Mouse (Mus musculus) liver, adult 2 months (tissue): ENCODE measurements at regions not wholly inside any gene's neighbourhood (a gene's known extent, or its start where the extent isn't known, plus 50 kb on each side); places are given as distances from the start of the nearest gene placed in this dataset.

Experiments used
- DNase-seq: peaks from one replicate; pipeline ENCODE4 v3.0.0-alpha.2; 2011; ENCODE audit warnings: low read depth, low spot score; ENCODE audit errors: extremely low read depth
- H3K27ac ChIP-seq: fragments of 200-500 bp; replicated peaks from 2 replicates; pipeline ENCODE4 v1.5.1; 2012; ENCODE audit warnings: low read depth, mild to moderate bottlenecking, control low read depth, inconsistent platforms, low read length; ENCODE audit not compliant: insufficient read depth
- H3K27me3 ChIP-seq: fragments of 200-500 bp; 2 replicates; pipeline ENCODE4 v1.6.1; 2012; ENCODE audit warnings: mild to moderate bottlenecking, moderate library complexity, low read length, inconsistent platforms; ENCODE audit not compliant: control insufficient read depth, insufficient read depth
- H3K36me3 ChIP-seq: fragments of 200-500 bp; 2 replicates; pipeline ENCODE4 v1.6.1; 2012; ENCODE audit warnings: low read length, inconsistent platforms; ENCODE audit not compliant: control insufficient read depth, insufficient read depth
- H3K4me1 ChIP-seq: fragments of 200-500 bp; 2 replicates; pipeline ENCODE4 v1.6.1; 2011; ENCODE audit warnings: low read length; ENCODE audit not compliant: control insufficient read depth, insufficient read depth
- H3K4me3 ChIP-seq: fragments of 200-500 bp; 2 replicates; pipeline ENCODE4 v1.5.1; 2011; ENCODE audit warnings: low read depth, mild to moderate bottlenecking, control low read depth, low read length, moderate library complexity; ENCODE audit not compliant: insufficient read depth
- H3K79me2 ChIP-seq: fragments of 200-500 bp; 2 replicates; pipeline ENCODE4 v1.6.1; 2012; ENCODE audit warnings: inconsistent platforms, mild to moderate bottlenecking, low read length, moderate library complexity; ENCODE audit not compliant: control insufficient read depth, insufficient read depth
- H3K9ac ChIP-seq: fragments of 200-500 bp; 2 replicates; pipeline ENCODE4 v1.6.1; 2012; ENCODE audit warnings: low read depth, mild to moderate bottlenecking, control low read depth, inconsistent platforms, low read length
- CTCF ChIP-seq: fragments of 200-500 bp; IDR thresholded peaks from 2 replicates; pipeline ENCODE4 v1.5.1; 2011; ENCODE audit warnings: low read depth, low read length, control low read depth
- POLR2A ChIP-seq: fragments of 200-500 bp; IDR thresholded peaks from 2 replicates; pipeline ENCODE4 v1.6.1; 2011; ENCODE audit warnings: low read length, control low read depth; ENCODE audit not compliant: insufficient read depth; ENCODE audit errors: extremely low read depth
- WGBS: fragments of 180-500 bp; shearing (Covaris S2); methylation state at CpG from one replicate; pipeline ENCODE4 v1.1.7; 2018; 5-methylcytosine and 5-hydroxymethylcytosine counted together

GRCm38 (mm10) chr10:51056950-51057349 lies 162.4 kb downstream of the Sim1 start:
- Histone ChIP-seq H3K4me3 (no peak overlapping the region), H3K27me3 (no peaks in the 10 kb centered on the region), H3K27ac (no peak overlapping the region), H3K36me3 (no peaks in the 10 kb centered on the region), H3K79me2 (no peaks in the 10 kb centered on the region), H3K9ac (no peak overlapping the region), H3K4me1 (no peaks in the 10 kb centered on the region)
- 23% methylated on average over 1 of the region's 1 CpGs for WGBS
- TF ChIP-seq CTCF = no peak
- TF ChIP-seq POLR2A = no peak
- no peak for DNase-seq

GRCm38 (mm10) chr10:51058333-51058732 lies 163.8 kb downstream of the Sim1 start:
- no peak overlapping the region for H3K4me3 ChIP-seq
- TF ChIP-seq CTCF (no peak), POLR2A (no peak)
- WGBS = 73% methylated on average over 5 of the region's 5 CpGs
- H3K27ac ChIP-seq = no peak overlapping the region
- no peaks in the 10 kb centered on the region for H3K27me3 ChIP-seq
- no peaks in the 10 kb centered on the region for H3K4me1 ChIP-seq
- H3K79me2 ChIP-seq = no peaks in the 10 kb centered on the region
- no peaks in the 10 kb centered on the region for H3K36me3 ChIP-seq
- no peak for DNase-seq
- no peak overlapping the region for H3K9ac ChIP-seq

- 86% methylated on average over 1 of the region's 1 CpGs for WGBS
- H3K4me1 ChIP-seq = no peaks in the 10 kb centered on the region
Measured at GRCm38 (mm10) chr10:51101590-51101989, 207.0 kb downstream of the Sim1 start.

GRCm38 (mm10) chr10:51151833-51152232 lies 257.3 kb downstream of the Sim1 start:
- Histone ChIP-seq H3K27ac (no peak overlapping the region), H3K4me1 (no peaks in the 10 kb centered on the region), H3K27me3 (no peaks in the 10 kb centered on the region), H3K4me3 (no peak overlapping the region), H3K79me2 (no peaks in the 10 kb centered on the region), H3K9ac (no peak overlapping the region), H3K36me3 (no peaks in the 10 kb centered on the region)
- no peak for TF ChIP-seq POLR2A
- TF ChIP-seq CTCF = no peak
- no peak for DNase-seq

More at GRCm38 (mm10) chr10:51101590-51101989, 207.0 kb downstream of the Sim1 start:
- DNase-seq = no peak
- H3K27me3 ChIP-seq = no peaks in the 10 kb centered on the region
- TF ChIP-seq CTCF (no peak), POLR2A (no peak)
- H3K27ac ChIP-seq = no peak overlapping the region
- H3K4me3 ChIP-seq = no peak overlapping the region
- H3K9ac ChIP-seq = no peak overlapping the region
- no peaks in the 10 kb centered on the region for H3K79me2 ChIP-seq
- no peaks in the 10 kb centered on the region for H3K36me3 ChIP-seq

- Histone ChIP-seq H3K4me1 (no peaks in the 10 kb centered on the region), H3K27ac (no peak overlapping the region), H3K36me3 (no peaks in the 10 kb centered on the region), H3K27me3 (no peaks in the 10 kb centered on the region), H3K4me3 (no peak overlapping the region), H3K79me2 (no peaks in the 10 kb centered on the region), H3K9ac (no peak overlapping the region)
- 57% methylated on average over 13 of the region's 13 CpGs for WGBS
- DNase-seq = no peak
- TF ChIP-seq POLR2A (no peak), CTCF (no peak)
Measured at GRCm38 (mm10) chr10:51153484-51153985, 259.0 kb downstream of the Sim1 start.

- WGBS = 85% methylated on average over 2 of the region's 2 CpGs
- Histone ChIP-seq H3K79me2 (no peaks in the 10 kb centered on the region), H3K4me3 (no peak overlapping the region), H3K27me3 (no peaks in the 10 kb centered on the region), H3K27ac (no peak overlapping the region), H3K36me3 (no peaks in the 10 kb centered on the region), H3K9ac (no peak overlapping the region), H3K4me1 (no peaks in the 10 kb centered on the region)
- DNase-seq = no peak
- TF ChIP-seq POLR2A (no peak), CTCF (no peak)
Measured at GRCm38 (mm10) chr10:51154016-51154415, 259.5 kb downstream of the Sim1 start.
